Mouse (Mus musculus) lung, embryonic 16.5 days (tissue): ENCODE measurements around the gene Sgtb. TPM values are rescaled to one million over a fixed set of nuclear protein-coding genes. Genes with fewer than 3 reads are reported as not detected.

Source experiments
- ATAC-seq: fragments of 200-750 bp; cut with Nextera tagmentation; 2 replicates; pipeline ENCODE4 v1.8.0; 2017; ENCODE audit warnings: low read depth, mild to moderate bottlenecking, moderate library complexity
- H3K27ac ChIP-seq: fragments of 300-500 bp; sonication (generic); 2 replicates; pipeline ENCODE4 v1.5.1; 2014; ENCODE audit warnings: mild to moderate bottlenecking, control low read depth, low read length
- H3K27me3 ChIP-seq: fragments of 300-500 bp; sonication (generic); 2 replicates; pipeline ENCODE4 v1.6.1; 2014; ENCODE audit warnings: low read depth, low read length, mixed read lengths; ENCODE audit not compliant: control insufficient read depth, insufficient read depth
- H3K36me3 ChIP-seq: fragments of 300-500 bp; sonication (generic); 2 replicates; pipeline ENCODE4 v1.6.1; 2014; ENCODE audit warnings: low read length; ENCODE audit not compliant: control insufficient read depth, insufficient read depth
- H3K4me1 ChIP-seq: fragments of 300-500 bp; sonication (generic); replicated peaks from 2 replicates; pipeline ENCODE4 v1.6.1; 2014; ENCODE audit warnings: low read length, mixed read lengths; ENCODE audit not compliant: control insufficient read depth, insufficient read depth
- H3K4me2 ChIP-seq: fragments of 300-500 bp; sonication (generic); 2 replicates; pipeline ENCODE4 v1.6.1; 2014; ENCODE audit warnings: low read depth, low read length, control low read depth
- H3K4me3 ChIP-seq: fragments of 300-500 bp; sonication (generic); 2 replicates; pipeline ENCODE4 v1.5.1; 2014; ENCODE audit warnings: mild to moderate bottlenecking, low read length, control low read depth
- H3K9ac ChIP-seq: fragments of 300-500 bp; sonication (generic); 2 replicates; pipeline ENCODE4 v1.6.1; 2014; ENCODE audit warnings: low read length, control low read depth
- H3K9me3 ChIP-seq: fragments of 300-500 bp; sonication (generic); 2 replicates; pipeline ENCODE4 v1.6.1; 2016; ENCODE audit warnings: low read length; ENCODE audit not compliant: control insufficient read depth
- WGBS: fragments of 180-500 bp; shearing (Covaris S2); extraction: QIAGEN DNeasy Blood & Tissue Kit; methylation state at CpG from one replicate; pipeline ENCODE4 v1.1.7; 2014; 5-methylcytosine and 5-hydroxymethylcytosine counted together
- polyA plus RNA-seq: library from polyadenylated mRNA; unstranded; fragments of >200 nt; fragmentation: Nextera tagmentation; extraction: Ambion mirVana; gene quantifications from 2 replicates; pipeline ENCODE4 v1.2.1, GENCODE M21; 2015

The Sgtb gene
- polyA plus RNA-seq, 1 experiment from 2014 or later = 6.3 TPM

GRCm38 (mm10) chr13:104097190-104097589 is 12.4 kb upstream of the Sgtb start:
- Histone ChIP-seq H3K4me2 (no peak overlapping the region), H3K4me3 (no peak overlapping the region), H3K36me3 (no peaks in the 10 kb centered on the region), H3K4me1 (peaks cover 15% of the 10 kb centered on the region; the same call in 1 of the 2 replicates), H3K27me3 (no peaks in the 10 kb centered on the region), H3K9ac (no peak overlapping the region), H3K27ac (no peak overlapping the region), H3K9me3 (no peaks in the 10 kb centered on the region)
- 44% methylated on average over 7 of the region's 7 CpGs for WGBS
- ATAC-seq = peak; percentile 47

DNA sequence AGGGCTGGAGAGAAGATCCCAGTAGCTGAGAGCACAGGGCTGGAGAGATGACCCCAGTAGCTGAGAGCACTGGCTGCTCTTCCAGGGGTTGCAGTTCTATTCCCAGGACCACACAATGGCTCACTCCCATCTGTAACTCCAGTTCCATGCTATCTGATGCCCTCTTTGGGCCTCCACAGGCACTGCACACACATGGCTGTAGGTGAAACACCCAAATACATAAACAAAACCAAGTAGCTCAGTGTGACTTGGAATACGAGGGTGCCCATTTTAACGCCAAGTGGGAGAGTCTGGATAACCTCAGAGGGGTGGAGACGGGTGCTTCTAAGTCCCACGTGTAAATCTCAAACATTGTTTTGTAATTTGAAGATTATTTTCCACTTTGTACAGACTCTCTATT is 9.1 kb upstream of the Sgtb start:
- WGBS = 81% methylated on average over 4 of the region's 4 CpGs
- no peaks in the 10 kb centered on the region for H3K36me3 ChIP-seq
- no peaks in the 10 kb centered on the region for H3K27me3 ChIP-seq
- no peak overlapping the region for H3K9ac ChIP-seq
- peaks cover 6% of the 10 kb centered on the region for H3K9me3 ChIP-seq
- no peak overlapping the region for H3K4me2 ChIP-seq
- ATAC-seq = no peak
- peaks cover 9% of the 10 kb centered on the region; the same call in 1 of the 2 replicates for H3K4me1 ChIP-seq
- H3K4me3 ChIP-seq = no peak overlapping the region
- no peak overlapping the region for H3K27ac ChIP-seq

DNA sequence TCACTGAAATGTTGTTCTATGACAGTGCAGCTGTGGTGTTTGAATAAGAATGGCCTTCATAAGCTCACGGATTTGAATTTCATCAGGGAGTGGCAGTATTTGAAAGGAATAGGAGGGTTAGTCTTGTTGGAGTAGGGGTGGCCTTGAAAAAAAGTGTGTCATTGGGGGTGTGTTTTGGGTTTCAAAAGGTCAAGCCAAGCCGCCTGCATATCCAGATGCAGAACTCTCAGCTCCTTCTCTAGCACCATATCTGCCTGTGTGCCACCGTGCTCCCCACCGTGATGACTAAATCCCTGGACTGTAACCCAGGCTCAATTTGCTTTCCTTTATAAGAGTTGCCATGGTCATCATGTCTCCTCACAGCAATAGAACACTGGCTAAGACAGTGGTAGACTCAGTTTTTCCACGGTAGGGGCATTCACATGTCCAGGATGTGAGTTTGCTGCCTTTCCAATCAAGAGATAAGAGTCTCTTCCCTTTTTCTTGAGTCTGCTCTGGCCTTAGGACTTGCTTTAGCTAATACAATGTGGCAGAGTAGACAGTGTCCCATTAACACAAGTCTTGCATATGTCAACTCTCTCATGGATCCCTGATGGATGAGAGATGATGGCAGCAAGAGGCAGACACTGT is 7.8 kb upstream of the Sgtb start:
- Histone ChIP-seq H3K36me3 (no peaks in the 10 kb centered on the region), H3K4me3 (no peak overlapping the region), H3K9me3 (peaks cover 6% of the 10 kb centered on the region), H3K27ac (no peak overlapping the region), H3K4me1 (peaks cover 6% of the 10 kb centered on the region; the same call in 1 of the 2 replicates), H3K27me3 (no peaks in the 10 kb centered on the region), H3K9ac (no peak overlapping the region), H3K4me2 (no peak overlapping the region)
- no peak for ATAC-seq
- WGBS = 85% methylated on average over 5 of the region's 5 CpGs

GRCm38 (mm10) chr13:104108651-104109287 is 772 bp upstream of the Sgtb start:
- Histone ChIP-seq H3K4me3 (peak overlapping the region; percentile 93), H3K4me1 (0 out of 2 replicates have a peak, but pooled peaks cover 12% of the 10 kb centered on the region), H3K27ac (peak overlapping the region; percentile 58), H3K27me3 (no peaks in the 10 kb centered on the region), H3K4me2 (peak overlapping the region; percentile 100), H3K9ac (peak overlapping the region; percentile 80), H3K36me3 (no peaks in the 10 kb centered on the region), H3K9me3 (peaks cover 5% of the 10 kb centered on the region)
- WGBS = under 1% methylated on average over 23 of the region's 24 CpGs
- peak; percentile 19 for ATAC-seq

- H3K4me3 ChIP-seq = peak overlapping the region; percentile 93
- H3K4me2 ChIP-seq = peak overlapping the region; percentile 97
- H3K9ac ChIP-seq = peak overlapping the region; percentile 75
- WGBS = 1% methylated on average over 34 of the region's 38 CpGs
- no peaks in the 10 kb centered on the region for H3K27me3 ChIP-seq
- H3K4me1 ChIP-seq = 0 out of 2 replicates have a peak, but pooled peaks cover 12% of the 10 kb centered on the region
- no peaks in the 10 kb centered on the region for H3K9me3 ChIP-seq
- ATAC-seq = peak; percentile 74
- H3K27ac ChIP-seq = no peak overlapping the region
- no peaks in the 10 kb centered on the region for H3K36me3 ChIP-seq
Observed at GRCm38 (mm10) chr13:104109816-104110521, 428 bp downstream of the Sgtb start.

- 38% methylated on average over 7 of the region's 7 CpGs for WGBS
Observed at GRCm38 (mm10) chr13:104110526-104110925, 985 bp downstream of the Sgtb start.

GRCm38 (mm10) chr13:104112266-104112900 is 2.8 kb downstream of the Sgtb start:
- H3K36me3 ChIP-seq = no peaks in the 10 kb centered on the region
- 0 out of 2 replicates have a peak, but pooled peaks cover 12% of the 10 kb centered on the region for H3K4me1 ChIP-seq
- H3K4me2 ChIP-seq = no peak overlapping the region
- WGBS = 56% methylated on average over 12 of the region's 12 CpGs
- H3K27me3 ChIP-seq = no peaks in the 10 kb centered on the region
- H3K9ac ChIP-seq = no peak overlapping the region
- H3K4me3 ChIP-seq = no peak overlapping the region
- ATAC-seq = no peak
- H3K27ac ChIP-seq = no peak overlapping the region
- H3K9me3 ChIP-seq = no peaks in the 10 kb centered on the region

More at GRCm38 (mm10) chr13:104110526-104110925, 985 bp downstream of the Sgtb start:
- no peak for ATAC-seq
- Histone ChIP-seq H3K27me3 (no peaks in the 10 kb centered on the region), H3K9me3 (no peaks in the 10 kb centered on the region), H3K27ac (no peak overlapping the region), H3K4me1 (0 out of 2 replicates have a peak, but pooled peaks cover 12% of the 10 kb centered on the region), H3K4me3 (peak overlapping the region; percentile 93), H3K9ac (no peak overlapping the region), H3K36me3 (no peaks in the 10 kb centered on the region), H3K4me2 (peak overlapping the region; percentile 97)

DNA sequence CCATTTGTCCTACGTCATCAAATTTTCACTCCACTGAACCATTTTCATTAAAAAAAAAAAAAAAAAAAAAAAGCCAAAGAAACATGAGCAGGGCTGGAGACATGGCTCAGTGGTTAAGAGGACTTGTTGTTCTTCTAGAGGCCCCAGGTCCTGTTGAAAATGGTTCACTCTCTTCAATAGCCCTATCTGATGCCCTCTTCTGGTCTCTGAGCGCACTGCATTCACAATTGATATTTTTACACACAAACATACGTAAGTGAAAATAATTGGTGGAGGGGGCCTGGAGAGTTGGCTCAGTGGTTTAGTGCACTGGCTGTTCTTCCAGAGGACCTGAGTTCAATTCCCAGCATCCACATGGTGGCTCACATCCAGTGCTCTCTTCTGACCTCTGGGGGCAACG is 4.2 kb downstream of the Sgtb start:
- no peak overlapping the region for H3K4me2 ChIP-seq
- H3K9ac ChIP-seq = no peak overlapping the region
- H3K36me3 ChIP-seq = no peaks in the 10 kb centered on the region
- WGBS = 88% methylated on average over 4 of the region's 4 CpGs
- no peaks in the 10 kb centered on the region for H3K27me3 ChIP-seq
- H3K9me3 ChIP-seq = no peaks in the 10 kb centered on the region
- no peak for ATAC-seq
- no peak overlapping the region for H3K4me3 ChIP-seq
- no peak overlapping the region for H3K27ac ChIP-seq
- 0 out of 2 replicates have a peak, but pooled peaks cover 9% of the 10 kb centered on the region for H3K4me1 ChIP-seq

- no peaks in the 10 kb centered on the region for H3K27me3 ChIP-seq
- 0 out of 2 replicates have a peak, but pooled peaks cover 9% of the 10 kb centered on the region for H3K4me1 ChIP-seq
- H3K9me3 ChIP-seq = no peaks in the 10 kb centered on the region
- H3K36me3 ChIP-seq = no peaks in the 10 kb centered on the region
- no peak overlapping the region for H3K27ac ChIP-seq
- no peak for ATAC-seq
- no peak overlapping the region for H3K4me2 ChIP-seq
- no peak overlapping the region for H3K9ac ChIP-seq
- H3K4me3 ChIP-seq = no peak overlapping the region
- 87% methylated on average over 2 of the region's 2 CpGs for WGBS
Observed at GRCm38 (mm10) chr13:104114827-104115226, 5.3 kb downstream of the Sgtb start.
